Mouse (Mus musculus) adrenal gland, adult 18-20 months (tissue): Measurements from ENCODE around the gene Myh6. TPM values are rescaled to one million over a fixed set of nuclear protein-coding genes. Genes with fewer than 3 reads are reported as not detected.
A peak's percentile ranks its signal among the peaks of the same experiment; 100 is the strongest.
"Not testable (repeated sequence)": the region's sequence is repeated elsewhere in the genome, so short reads cannot be mapped to it uniquely, and the experiment has no call there.

ENCODE experiments used
- DNase-seq, 2 experiments: peaks; one replicate each; pipeline ENCODE4 v3.0.0; 2021 to 2022; ENCODE audit warnings: low spot score in 2 of 2
- long read RNA-seq, 2 experiments: library from polyadenylated mRNA; stranded (forward); transcript quantifications; one replicate each; pipeline ENCODE4 v2.0.0; 2021
- total RNA-seq, 2 experiments: library from RNA; stranded (reverse); gene quantifications; 1 replicate in 1 of 2; 2 replicates in 1 of 2; pipeline ENCODE4 v1.2.3; 2021

The Myh6 gene
- total RNA-seq: under 1 TPM in 1 of 2 experiments, not detected in 1; 0.42 TPM
- long read RNA-seq, experiment 1: 0 reads
- long read RNA-seq, experiment 2: 0 reads

DNA sequence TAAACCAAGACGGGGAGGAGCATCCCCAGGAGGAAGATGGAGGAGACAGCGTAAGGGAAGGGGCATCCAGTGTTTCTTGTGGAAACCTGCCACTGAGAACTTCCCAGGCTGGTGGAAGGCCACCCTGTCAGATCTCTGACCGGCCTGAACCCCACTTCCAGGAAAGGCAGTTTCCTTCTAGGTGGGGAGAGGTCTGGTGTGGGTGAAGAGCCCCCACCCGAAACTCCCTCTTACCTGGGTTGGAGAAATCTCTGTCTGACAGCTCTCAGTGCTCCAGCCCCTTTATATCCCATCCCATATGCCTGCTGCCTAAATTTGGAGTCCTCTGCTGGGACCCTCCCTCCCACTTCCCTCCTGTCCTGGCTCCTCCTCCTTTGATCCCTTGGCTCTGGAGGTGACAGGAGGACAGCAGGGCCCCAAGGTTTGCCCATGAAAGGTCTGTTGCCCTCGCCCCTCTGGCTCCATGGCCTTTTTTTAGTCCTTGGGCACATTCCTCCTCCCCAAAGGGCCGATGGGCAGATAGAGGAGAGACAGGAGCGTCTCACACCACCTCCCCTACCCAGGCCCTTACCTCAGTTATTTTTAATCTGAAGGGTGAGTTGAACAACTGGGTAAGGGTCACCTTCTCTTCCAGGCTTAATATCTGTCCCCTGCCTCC is at the start of gene Myh6:
TSS of gene Myh6 (minus strand) at position 608 of the 658 bp plus-strand sequence.
- no peak for DNase-seq

DNA sequence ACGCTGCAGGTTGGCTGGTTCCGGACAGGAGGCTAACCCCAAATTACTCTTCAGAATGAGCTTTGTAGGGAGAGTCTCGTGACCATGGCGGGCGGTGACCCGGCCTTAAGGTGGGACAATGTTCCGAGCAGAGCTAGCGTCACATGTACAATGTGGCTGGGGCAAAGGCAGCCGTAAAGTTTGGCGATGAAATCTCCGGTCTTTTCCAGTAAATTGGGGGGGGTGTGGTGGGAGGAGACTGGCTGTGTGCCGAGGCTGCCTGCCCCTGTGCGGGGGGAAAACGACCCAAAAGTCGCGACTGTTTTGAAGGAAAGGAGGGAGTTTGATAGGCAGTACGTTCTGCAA is 49.0 kb upstream of the Myh6 start:
- DNase-seq: peak in 1 of 2 experiments; percentile 30

DNA sequence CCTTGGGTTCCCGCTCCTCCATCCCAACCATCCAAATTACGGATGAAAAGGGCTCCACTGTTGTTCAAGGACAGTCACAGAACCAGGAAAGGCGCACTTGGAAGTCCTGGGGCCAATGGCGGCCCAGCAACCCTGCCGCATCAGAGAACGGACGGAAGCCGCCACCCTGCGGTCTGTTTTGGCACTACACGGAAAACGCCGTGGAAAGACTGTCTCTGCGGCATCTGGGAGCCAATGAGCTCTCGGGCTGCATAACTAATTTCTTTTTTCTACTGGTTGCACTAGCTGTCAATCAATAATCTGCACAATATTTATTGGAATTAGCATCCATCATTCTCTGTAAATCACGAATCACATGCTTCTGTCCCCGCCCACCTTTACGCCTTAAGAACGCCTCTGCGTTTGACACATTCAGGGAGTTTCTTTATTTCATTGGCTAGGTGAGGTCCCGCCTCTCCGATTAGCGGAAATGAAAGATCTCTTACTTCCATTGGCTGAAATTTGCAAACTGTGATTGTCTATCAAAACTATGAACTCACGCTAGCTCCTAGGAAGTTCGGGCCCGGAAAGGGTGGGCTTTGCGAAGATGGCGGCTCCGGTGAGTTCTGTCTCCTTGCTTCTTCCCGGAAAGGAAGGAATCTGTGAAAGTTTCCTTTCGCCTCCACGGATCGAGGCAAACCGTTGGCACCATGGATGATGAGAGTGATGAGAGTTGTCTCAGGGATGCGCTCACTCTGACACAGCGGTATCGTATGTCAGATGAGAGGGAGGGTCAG is 48.5 kb upstream of the Myh6 start, which contains the start of gene Ngdn:
TSS of gene Ngdn (plus strand) at position 464 of the 776 bp plus-strand sequence.
- peak; percentile 97 to 98 for DNase-seq

DNA sequence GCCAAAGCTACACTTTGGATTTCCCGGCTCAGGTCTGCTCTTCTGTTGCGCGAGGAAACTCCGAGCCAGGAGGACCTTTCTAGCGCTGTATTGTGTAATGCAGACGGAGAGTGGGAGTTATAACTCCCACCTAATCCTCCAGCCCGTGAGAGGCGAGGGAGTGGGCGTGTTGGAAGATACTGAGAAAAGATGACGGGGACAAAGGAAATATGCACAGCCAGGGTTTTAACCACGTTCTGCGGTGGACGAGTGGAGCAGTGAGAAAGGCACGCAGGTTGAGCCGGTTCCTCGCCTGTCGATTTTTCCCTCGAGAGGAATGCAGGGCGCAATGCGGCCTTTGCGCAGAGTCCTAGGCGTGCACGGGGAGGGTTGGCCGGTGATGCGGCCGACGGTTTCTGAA is 47.9 kb upstream of the Myh6 start:
- no peak for DNase-seq

DNA sequence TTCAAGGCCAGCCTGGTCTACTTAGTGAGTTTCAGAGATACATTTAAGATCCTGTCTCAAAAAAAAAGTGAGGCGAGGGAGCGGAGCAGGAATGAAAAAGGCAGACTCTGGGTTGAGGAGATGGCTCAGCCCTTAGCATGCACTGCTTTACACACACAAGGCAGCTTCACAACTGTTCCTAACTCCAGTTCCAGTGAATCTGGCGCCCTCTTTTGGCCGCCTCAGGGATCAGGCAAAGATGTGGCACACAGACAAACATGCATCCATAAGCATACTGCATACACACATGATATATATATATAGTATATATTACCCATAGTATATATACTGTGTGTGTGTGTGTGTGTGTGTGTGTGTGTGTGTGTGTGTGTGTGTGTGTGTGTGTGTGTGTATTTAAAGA is 44.4 kb upstream of the Myh6 start:
- DNase-seq: no peak

DNA sequence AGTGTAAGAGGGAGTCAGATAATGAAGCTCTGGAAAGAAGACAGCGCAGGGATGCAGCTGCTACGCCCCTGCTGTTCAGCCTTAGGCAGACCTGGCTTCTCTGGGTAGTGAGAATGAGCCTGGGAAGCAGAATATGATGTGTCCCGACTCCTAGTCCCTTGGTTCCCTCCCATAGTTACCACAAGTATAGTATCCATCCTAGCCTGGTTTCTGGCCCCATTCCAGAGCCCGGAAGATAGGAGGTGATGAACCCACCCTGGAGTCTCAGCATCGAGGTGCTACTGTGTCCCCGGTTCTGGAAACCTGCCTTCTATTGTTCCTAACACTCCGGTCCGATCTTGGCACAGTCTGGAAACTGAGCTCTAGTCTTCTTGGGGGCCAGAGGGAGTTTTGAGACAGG is 41.7 kb upstream of the Myh6 start:
- DNase-seq: no peak

DNA sequence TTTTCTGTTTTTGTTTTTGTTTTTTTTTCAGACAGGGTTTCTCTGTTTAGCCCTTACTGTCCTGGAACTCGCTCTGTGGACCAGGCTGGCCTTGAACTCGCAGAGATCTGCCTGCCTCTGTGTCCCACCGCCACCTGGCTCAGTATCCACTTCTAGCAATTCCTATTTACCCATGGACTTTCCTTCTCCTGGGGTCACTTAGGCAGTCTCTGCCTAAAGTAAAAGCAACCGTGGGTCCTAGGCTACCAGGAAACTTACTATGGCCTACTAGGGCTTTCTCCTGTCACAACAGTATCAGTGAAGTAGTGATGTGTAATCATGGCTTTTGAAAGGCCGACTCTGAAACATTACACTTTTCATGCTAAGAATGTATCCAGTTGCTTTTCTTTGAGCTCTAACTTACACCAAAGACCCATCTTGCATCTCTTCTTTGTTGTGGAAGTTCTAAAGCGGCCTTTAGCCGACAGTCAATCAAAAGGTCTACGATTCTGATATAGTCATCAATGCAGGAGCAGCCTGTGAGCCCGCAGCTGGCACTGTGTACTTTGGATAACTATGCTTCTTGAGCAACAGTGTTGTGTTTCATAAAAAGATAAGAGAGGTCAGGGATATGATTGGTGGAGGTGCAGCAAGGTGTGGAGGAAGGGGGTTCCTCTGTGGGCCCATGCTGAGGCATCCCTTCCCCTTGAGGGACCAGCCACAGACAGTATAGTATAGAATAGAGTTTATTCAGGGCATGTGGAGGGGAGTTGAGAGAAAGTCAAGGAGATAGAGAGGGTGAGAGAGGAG is 40.6 kb upstream of the Myh6 start:
- no peak for DNase-seq

DNA sequence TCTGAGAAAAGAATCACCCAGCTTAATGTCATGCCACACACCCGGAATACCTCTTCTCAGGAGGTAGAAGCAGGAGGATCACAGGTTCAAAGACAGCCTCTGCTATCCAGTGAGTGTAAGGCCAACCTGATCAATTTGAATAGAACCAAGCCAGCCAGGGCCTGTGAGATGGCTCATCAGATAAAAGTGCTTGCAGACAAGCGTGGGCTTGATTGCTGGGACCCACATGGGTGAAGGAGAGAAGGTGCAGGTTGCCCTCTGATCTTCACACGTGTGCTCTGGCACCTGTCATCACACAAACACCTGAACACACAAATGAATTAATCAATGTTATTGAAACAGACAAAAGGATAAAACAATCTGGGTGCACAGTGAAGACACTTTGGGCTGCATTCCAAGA is 39.8 kb upstream of the Myh6 start:
- DNase-seq: no peak

DNA sequence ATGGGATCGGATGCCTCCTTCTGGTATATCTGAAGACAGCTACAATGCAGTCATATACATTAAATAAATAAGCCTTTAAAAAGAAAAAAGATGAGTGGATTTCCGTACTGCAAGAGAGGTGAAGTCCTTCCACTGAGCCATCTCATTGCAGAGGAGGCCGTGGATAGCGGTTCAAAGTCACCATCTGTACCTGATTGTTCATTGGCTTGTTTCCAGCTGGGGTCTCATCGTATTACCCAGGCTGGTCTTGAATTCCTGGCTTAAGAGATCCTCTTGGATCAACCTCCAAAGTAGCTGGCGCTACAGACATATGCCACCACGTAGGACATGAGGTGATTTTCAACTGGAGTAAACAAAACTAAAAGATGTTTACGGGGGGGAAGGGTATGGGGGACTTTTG is 39.2 kb upstream of the Myh6 start:
- no peak for DNase-seq

DNA sequence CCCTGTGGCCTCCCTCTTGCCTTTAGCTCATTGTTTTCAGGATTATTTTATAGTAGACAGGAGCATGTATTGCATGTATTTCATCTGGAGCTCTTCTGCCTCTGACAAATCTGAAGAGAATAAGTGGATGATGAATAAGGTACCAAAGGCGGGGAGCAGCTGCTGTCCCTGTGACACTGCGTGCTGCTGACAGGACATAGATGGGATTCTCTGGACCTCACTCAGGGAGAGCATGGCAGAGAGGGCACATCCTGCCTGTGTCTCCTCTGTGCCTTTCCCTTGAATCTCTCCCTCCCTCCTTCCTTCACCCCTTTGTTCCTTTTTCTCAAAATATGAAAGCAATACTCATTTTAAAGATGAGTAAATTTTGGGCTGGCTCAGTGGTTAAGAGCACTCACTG is 38.8 kb upstream of the Myh6 start:
- no peak for DNase-seq

DNA sequence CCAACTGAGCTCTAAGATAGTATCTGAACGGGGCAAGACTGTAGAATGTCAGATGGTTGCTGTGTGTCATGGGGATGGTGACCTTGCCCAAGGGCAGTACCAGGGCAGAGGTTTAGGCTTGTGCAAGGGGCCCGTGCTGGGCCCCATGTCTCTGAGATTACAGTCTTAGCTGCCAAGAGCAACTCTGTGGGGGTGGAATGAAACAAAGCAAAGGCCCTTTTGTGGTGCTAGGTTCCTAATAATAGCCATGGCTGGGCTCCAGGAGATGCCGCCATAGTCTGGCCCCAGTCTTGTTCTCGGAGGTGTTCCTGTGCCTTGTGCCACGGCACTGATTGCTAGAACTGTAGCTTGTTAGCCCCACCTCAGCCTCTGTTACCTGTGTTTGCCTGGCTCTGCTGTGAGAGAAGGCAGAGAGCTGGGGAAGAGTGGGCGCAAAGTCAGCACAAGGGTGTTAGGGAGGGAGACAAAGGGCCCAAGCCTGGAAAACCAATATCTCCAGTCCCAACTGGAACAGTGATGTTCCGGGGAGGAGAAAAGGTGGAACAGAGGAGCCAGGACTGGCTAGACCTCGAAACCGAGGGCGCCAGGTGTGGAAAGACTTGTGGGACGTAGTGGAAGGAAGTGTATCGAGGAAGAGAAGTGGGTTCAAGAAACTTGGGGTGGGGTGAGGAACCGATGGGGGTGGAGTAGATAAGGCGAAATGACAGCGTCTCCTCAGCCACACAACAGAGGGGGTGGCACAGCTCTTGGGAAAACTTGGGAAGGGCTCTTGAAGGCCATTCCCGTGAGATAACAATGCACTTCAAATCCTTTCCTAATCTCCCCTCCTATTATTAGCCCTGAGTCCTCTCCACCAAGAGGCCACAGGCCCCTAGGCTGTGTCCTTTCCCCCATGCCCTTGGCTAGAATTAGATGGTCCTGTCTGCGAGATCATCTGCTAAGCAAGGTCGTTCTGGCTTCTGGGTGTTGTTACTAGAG is 37.4 kb upstream of the Myh6 start:
- peak in 1 of 2 experiments; percentile 8 for DNase-seq

DNA sequence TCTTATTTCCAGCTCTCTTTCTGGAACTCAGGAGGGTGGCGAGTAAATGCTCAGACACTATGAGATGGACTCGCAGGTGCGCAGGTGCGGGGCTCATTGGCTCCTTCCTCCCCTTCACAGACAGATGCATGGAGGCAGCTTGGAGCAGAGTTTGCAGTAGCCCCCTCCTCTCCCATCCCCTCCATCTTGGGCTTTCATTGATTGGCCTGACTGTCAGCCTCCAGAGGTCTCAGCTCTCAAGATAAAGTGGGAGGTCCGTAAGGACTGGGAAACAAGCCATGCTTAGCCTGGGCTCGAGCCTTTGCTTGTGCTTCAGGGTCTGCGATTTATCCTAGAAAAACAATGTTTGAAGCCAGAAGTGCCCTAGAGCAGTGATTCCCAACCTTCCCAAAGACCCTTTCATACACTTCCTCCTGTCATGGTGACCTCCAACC is 36.0 kb upstream of the Myh6 start:
- no peak for DNase-seq

DNA sequence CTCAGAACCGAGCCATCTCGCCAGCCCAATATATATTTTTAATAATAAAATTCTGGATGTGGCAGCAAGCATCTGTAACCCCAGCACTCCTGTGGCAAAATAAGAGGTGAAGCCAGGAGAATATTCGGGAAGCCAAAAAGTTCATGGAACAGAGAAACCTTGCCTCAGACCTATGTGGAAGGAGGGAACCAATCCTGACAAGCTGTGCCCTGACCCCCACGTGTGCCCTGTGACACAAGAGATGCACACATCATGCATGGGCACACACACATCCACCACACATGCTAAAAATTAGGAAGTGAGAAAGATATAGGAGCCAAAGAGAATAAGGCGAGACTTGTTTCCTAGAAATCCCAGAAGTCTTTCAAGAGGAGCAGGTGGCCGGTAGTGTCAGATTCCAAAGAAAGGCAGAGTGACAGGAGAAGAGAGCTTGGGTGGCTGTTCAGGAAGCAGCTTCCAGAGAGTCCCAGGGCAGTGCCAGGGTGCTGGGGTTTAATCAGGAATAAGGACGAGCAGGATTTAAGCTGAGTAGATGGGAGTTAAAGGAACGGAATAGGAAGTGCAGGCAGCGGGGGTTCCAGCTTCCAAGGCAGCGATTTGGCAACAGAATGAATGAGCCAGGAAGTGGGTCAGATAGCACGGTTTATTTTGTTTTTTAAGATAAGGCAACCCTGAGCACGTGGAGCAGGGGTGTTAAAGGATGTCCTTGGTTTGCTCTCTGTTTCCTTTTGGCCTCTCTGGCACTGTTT is 35.4 kb upstream of the Myh6 start:
- DNase-seq: no peak

DNA sequence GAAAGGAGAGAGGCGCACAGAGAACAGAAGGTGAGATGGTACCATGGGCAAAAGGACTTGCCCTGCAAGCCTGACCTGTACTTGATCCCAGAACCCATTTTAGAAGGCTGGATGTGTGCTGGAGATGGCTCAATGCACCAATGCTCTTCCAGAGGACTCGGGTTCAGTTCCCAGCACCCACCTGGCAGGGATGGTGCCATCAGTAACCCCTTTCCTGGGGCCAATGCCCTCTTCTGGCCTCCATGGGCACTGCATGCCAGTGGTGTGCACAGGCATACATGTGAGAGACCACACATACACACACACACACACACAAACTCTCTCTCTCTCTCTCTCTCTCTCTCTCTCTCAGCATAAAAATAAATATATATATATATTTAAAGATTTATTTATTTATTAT is 34.7 kb upstream of the Myh6 start:
- DNase-seq: no peak

DNA sequence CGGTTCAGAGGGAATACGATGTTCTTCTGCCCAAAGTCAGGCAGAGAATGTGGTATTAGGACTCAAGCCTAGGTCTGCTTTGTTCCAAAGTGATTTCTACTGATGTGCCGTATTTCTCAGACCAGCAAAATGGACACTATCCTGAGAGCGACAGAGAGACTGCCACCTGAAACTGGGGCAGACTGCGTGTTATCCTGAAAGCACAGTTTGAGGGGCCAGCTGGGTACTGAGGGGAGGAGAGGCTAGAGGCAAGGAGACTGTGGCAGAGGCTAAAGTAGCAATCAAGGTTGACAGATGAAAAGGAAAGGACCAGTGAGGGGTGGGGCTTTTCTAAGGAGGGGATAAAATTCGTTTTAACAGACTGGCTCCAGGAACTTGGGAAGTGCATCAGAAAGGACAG is 34.1 kb upstream of the Myh6 start:
- no peak for DNase-seq

DNA sequence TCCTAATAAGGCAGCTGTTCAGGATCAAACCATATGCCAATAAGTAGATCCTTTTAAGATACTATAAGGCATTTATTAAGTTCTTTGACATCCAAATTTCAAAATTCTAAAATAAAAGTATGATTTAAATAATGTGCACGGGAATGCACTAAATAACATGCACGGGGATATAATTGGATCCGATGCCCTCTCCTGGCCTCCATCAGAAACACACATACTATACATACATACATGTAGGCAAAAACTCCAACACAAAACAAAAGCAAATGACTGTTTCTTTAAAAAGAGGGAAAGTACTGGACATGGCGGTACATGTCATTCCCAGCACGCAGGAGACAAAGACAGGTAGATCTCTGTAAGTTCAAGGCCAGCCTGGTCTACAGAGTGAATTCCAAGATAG is 33.1 kb upstream of the Myh6 start:
- DNase-seq: not testable (repeated sequence)

DNA sequence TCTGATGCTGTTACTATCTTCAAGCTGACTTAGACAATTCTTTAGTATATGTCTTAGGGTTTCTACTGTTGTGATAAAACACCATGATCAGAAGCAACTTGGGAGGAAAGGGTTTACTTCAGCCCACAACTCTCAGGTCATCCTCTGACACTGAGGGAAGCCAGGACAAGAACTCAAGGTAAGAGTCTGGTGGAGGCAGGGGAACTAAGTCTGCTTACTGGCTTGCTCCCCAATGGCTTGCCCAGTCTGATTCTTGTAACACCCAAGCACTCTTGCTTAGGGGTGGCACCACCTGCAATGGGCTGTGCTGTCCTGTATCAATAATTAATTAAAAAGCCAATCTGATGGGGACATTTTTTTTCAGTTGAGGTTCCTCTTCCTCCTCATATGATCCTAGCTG is 32.0 kb upstream of the Myh6 start:
- DNase-seq: no peak

DNA sequence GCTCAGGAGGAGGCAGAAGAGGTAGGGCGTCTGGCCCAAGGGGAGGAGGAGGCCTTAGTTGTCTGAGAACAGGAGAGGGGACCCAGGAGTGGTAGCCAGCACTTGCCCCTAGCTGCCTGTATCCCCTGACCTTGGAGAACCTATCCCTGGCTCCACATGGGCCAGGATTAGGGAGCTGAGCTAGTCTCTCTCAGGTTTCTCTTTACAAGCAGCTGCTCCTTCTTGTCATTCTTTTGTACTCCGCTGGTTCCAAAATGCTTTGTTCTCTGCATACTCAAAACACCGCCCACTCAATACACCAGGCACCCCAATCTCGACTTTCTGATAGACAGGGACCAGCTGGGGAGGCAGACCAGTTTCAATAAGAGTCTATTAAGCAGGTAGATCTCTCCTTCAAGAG is 30.6 kb upstream of the Myh6 start:
- DNase-seq: no peak

DNA sequence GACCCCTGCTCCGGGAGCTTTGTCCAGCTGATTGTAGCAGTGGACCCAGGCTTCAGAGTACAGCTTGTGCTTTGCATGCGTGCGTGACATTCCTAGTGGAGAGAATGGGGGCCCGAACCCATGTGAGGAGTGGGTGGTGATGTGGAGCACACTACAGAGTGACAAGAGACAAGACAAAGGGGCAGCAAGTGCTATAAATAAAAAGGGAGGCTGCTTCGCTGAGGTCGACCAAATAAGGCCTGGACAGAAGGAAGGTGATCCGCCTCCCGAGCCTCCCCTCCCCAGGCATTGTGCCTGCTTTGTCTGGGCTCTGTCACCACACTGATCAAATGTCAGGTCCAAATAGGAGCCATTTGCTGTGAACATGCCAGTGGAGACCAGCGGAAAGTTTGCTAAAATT is 30.1 kb upstream of the Myh6 start:
- DNase-seq: no peak
